Mouse (Mus musculus) myocyte (in vitro differentiated cells): Measurements from ENCODE around the gene Gm43191. TPM values are rescaled to one million over a fixed set of nuclear protein-coding genes. Genes with fewer than 3 reads are reported as not detected.

ENCODE experiments used
- H3K27me3 ChIP-seq: one replicate; pipeline ENCODE4 v1.6.1; 2011; ENCODE audit not compliant: control insufficient read depth, insufficient read depth, insufficient read length
- H3K36me3 ChIP-seq: one replicate; pipeline ENCODE4 v1.6.1; 2011; ENCODE audit not compliant: control insufficient read depth, insufficient read depth
- H3K4me2 ChIP-seq: one replicate; pipeline ENCODE4 v1.6.1; 2011; ENCODE audit warnings: low read depth, control low read depth
- H3K4me3 ChIP-seq: one replicate; pipeline ENCODE4 v1.5.1; 2011; ENCODE audit warnings: mild to moderate bottlenecking, control low read depth, moderate library complexity
- H3K79me2 ChIP-seq: one replicate; pipeline ENCODE4 v1.6.1; 2011; ENCODE audit not compliant: control insufficient read depth, insufficient read depth
- H3ac ChIP-seq: one replicate; pipeline ENCODE4 v1.6.1; 2011; ENCODE audit not compliant: control insufficient read depth, insufficient read length
- CEBPB ChIP-seq: IDR thresholded peaks from 2 replicates; pipeline ENCODE4 v1.6.1; 2011; ENCODE audit warnings: mild to moderate bottlenecking, moderate library complexity; ENCODE audit not compliant: poor library complexity, insufficient read depth, severe bottlenecking
- E2F4 ChIP-seq: IDR thresholded peaks from one replicate; pipeline ENCODE4 v1.6.1; 2011; ENCODE audit warnings: mild to moderate bottlenecking, control low read depth, moderate library complexity; ENCODE audit not compliant: insufficient read depth
- MAX ChIP-seq: IDR thresholded peaks from one replicate; pipeline ENCODE4 v1.6.1; 2011; ENCODE audit warnings: low read depth, mild to moderate bottlenecking, control low read depth
- MYOD1 ChIP-seq, 3 experiments: IDR thresholded peaks; one replicate each; pipeline ENCODE4 v1.6.1; 2011; ENCODE audit warnings: control low read depth in 2 of 3, low read depth in 2 of 3, mild to moderate bottlenecking in 2 of 3, moderate library complexity in 1 of 3; ENCODE audit not compliant: insufficient read length in 2 of 3, control insufficient read depth in 1 of 3
- MYOG ChIP-seq, 3 experiments: IDR thresholded peaks; one replicate each; pipeline ENCODE4 v1.6.1; 2011; ENCODE audit warnings: control low read depth in 2 of 3, low read depth in 2 of 3, mild to moderate bottlenecking in 2 of 3; ENCODE audit not compliant: insufficient read length in 2 of 3, control insufficient read depth in 1 of 3, insufficient read depth in 1 of 3
- POLR2A ChIP-seq: IDR thresholded peaks from one replicate; pipeline ENCODE4 v1.6.1; 2011; ENCODE audit warnings: low read depth, mild to moderate bottlenecking, control low read depth, moderate library complexity; ENCODE audit not compliant: insufficient read length
- POLR2AphosphoS2 ChIP-seq: IDR thresholded peaks from one replicate; pipeline ENCODE4 v1.6.1; 2011; ENCODE audit warnings: low read depth, control low read depth; ENCODE audit not compliant: insufficient read length
- REST ChIP-seq: IDR thresholded peaks from one replicate; pipeline ENCODE4 v1.6.1; 2011; ENCODE audit warnings: mild to moderate bottlenecking, control low read depth, moderate library complexity; ENCODE audit not compliant: insufficient read depth, insufficient read length
- SRF ChIP-seq: IDR thresholded peaks from one replicate; pipeline ENCODE4 v1.6.1; 2011; ENCODE audit warnings: low read depth; ENCODE audit not compliant: control insufficient read depth, insufficient read length
- TCF12 ChIP-seq: IDR thresholded peaks from one replicate; pipeline ENCODE4 v1.6.1; 2011; ENCODE audit warnings: mild to moderate bottlenecking, control low read depth; ENCODE audit not compliant: poor library complexity, insufficient read depth, severe bottlenecking
- TCF3 ChIP-seq: IDR thresholded peaks from one replicate; pipeline ENCODE4 v1.6.1; 2011; ENCODE audit warnings: low read depth, control low read depth; ENCODE audit not compliant: insufficient read length
- USF1 ChIP-seq: IDR thresholded peaks from one replicate; pipeline ENCODE4 v1.6.1; 2011; ENCODE audit warnings: low read depth, mild to moderate bottlenecking, control low read depth, moderate library complexity
- polyA plus RNA-seq: library from polyadenylated mRNA; unstranded; fragments of >200 nt; fragmentation: generic; extraction: Trizol; gene quantifications from one replicate; pipeline ENCODE4 v1.2.1, GENCODE M21; 2012; ENCODE audit warnings: missing spikeins

Gene Gm43191
- polyA plus RNA-seq, 1 experiment: not detected

- no peak for TF ChIP-seq CEBPB
- no peak for TF ChIP-seq MYOG (IDR thresholded peaks at IDR 0.05; ENCODE audit: control insufficient read depth in 1 of 3, insufficient read depth in 1 of 3, insufficient read length in 2 of 3, low read depth in 2 of 3)
- TF ChIP-seq POLR2AphosphoS2: no peak
- no peak for TF ChIP-seq MYOD1 (IDR thresholded peaks at IDR 0.05; ENCODE audit: control insufficient read depth in 1 of 3, insufficient read length in 2 of 3, low read depth in 2 of 3)
- no peak for TF ChIP-seq REST
- no peak for TF ChIP-seq SRF
- TF ChIP-seq TCF3: no peak
- no peak for TF ChIP-seq POLR2A
- no peak for TF ChIP-seq E2F4
- no peak for TF ChIP-seq MAX
- TF ChIP-seq USF1: no peak
- TF ChIP-seq TCF12: no peak
- H3K36me3 ChIP-seq: no peaks in the 10 kb centered on the region
- H3K27me3 ChIP-seq: no peaks in the 10 kb centered on the region
- H3K79me2 ChIP-seq: no peaks in the 10 kb centered on the region
- no peak overlapping the region for H3K4me3 ChIP-seq
- no peak overlapping the region for H3K4me2 ChIP-seq
- no peak overlapping the region for H3ac ChIP-seq
Observed at GRCm38 (mm10) chr3:116615318-116616068, 65.6 kb downstream of the Gm43191 start.

- TF ChIP-seq MYOD1 (IDR thresholded peaks at IDR 0.05; ENCODE audit: control insufficient read depth in 1 of 3, insufficient read length in 2 of 3, low read depth in 2 of 3): no peak
- H3K4me2 ChIP-seq: no peak within 1 kb of the TSS
- H3K79me2 ChIP-seq: no peaks in the 10 kb centered on the region
- H3K27me3 ChIP-seq: no peaks in the 10 kb centered on the region
- H3ac ChIP-seq: no peak within 1 kb of the TSS
- H3K4me3 ChIP-seq: no peak within 1 kb of the TSS
- no peaks in the 10 kb centered on the region for H3K36me3 ChIP-seq
Observed at GRCm38 (mm10) chr3:116614295-116614892, 66.7 kb downstream of the Gm43191 start, which contains the start of gene Trmt13. Gene Trmt13, minus strand, starts transcription at chr3:116614587.

GRCm38 (mm10) chr3:116604570-116604969, 76.5 kb downstream of the Gm43191 start:
- no peaks in the 10 kb centered on the region for H3K79me2 ChIP-seq
- TF ChIP-seq TCF12 (no peak), CEBPB (no peak), USF1 (no peak)
- H3K4me3 ChIP-seq: no peak overlapping the region
- no peak overlapping the region for H3K4me2 ChIP-seq
- H3ac ChIP-seq: no peak overlapping the region
- no peaks in the 10 kb centered on the region for H3K27me3 ChIP-seq
- H3K36me3 ChIP-seq: peaks cover 5% of the 10 kb centered on the region

GRCm38 (mm10) chr3:116601781-116602180, 79.3 kb downstream of the Gm43191 start:
- Histone ChIP-seq H3K27me3 (no peaks in the 10 kb centered on the region), H3K4me3 (no peak overlapping the region), H3K79me2 (peaks cover 9% of the 10 kb centered on the region), H3K4me2 (no peak overlapping the region), H3ac (no peak overlapping the region), H3K36me3 (no peaks in the 10 kb centered on the region)
- no peak for TF ChIP-seq CEBPB
- no peak for TF ChIP-seq MYOD1 (IDR thresholded peaks at IDR 0.05; ENCODE audit: control insufficient read depth in 1 of 3, insufficient read length in 2 of 3, low read depth in 2 of 3)
- no peak for TF ChIP-seq POLR2AphosphoS2
- TF ChIP-seq SRF: no peak
- no peak for TF ChIP-seq POLR2A
- no peak for TF ChIP-seq REST
- no peak for TF ChIP-seq MYOG (IDR thresholded peaks at IDR 0.05; ENCODE audit: control insufficient read depth in 1 of 3, insufficient read depth in 1 of 3, insufficient read length in 2 of 3, low read depth in 2 of 3)
- no peak for TF ChIP-seq E2F4
- TF ChIP-seq TCF3: no peak
- no peak for TF ChIP-seq MAX
- TF ChIP-seq TCF12: no peak
- TF ChIP-seq USF1: no peak

GRCm38 (mm10) chr3:116601005-116601404, 80.1 kb downstream of the Gm43191 start:
- Histone ChIP-seq H3K79me2 (peaks cover 15% of the 10 kb centered on the region), H3ac (no peak overlapping the region), H3K27me3 (no peaks in the 10 kb centered on the region), H3K4me3 (no peak overlapping the region), H3K4me2 (no peak overlapping the region), H3K36me3 (no peaks in the 10 kb centered on the region)
- TF ChIP-seq TCF12 (no peak), POLR2AphosphoS2 (no peak), USF1 (no peak), E2F4 (no peak), TCF3 (no peak), MYOD1 (IDR thresholded peaks at IDR 0.05; ENCODE audit: control insufficient read depth in 1 of 3, insufficient read length in 2 of 3, low read depth in 2 of 3) (no peak), MYOG (IDR thresholded peaks at IDR 0.05; ENCODE audit: control insufficient read depth in 1 of 3, insufficient read depth in 1 of 3, insufficient read length in 2 of 3, low read depth in 2 of 3) (no peak), MAX (no peak), CEBPB (no peak), POLR2A (no peak), REST (no peak), SRF (no peak)
